Mouse (Mus musculus) forebrain, embryonic 15.5 days (tissue): ENCODE results near the gene Phf24. TPM values are rescaled to one million over a fixed set of nuclear protein-coding genes. Genes with fewer than 3 reads are reported as not detected.

Experiments
- ATAC-seq: fragments of 200-750 bp; cut with Nextera tagmentation; replicated peaks from 2 replicates; pipeline ENCODE4 v1.8.0; 2017; ENCODE audit warnings: mild to moderate bottlenecking, moderate TSS enrichment, moderate library complexity
- H3K27ac ChIP-seq: fragments of 300-500 bp; sonication (generic); replicated peaks from 2 replicates; pipeline ENCODE4 v1.5.1; 2015; ENCODE audit warnings: mild to moderate bottlenecking, inconsistent platforms
- H3K27me3 ChIP-seq: fragments of 300-500 bp; sonication (generic); 2 replicates; pipeline ENCODE4 v1.6.1; 2015; ENCODE audit warnings: inconsistent platforms
- H3K36me3 ChIP-seq: fragments of 300-500 bp; sonication (generic); 2 replicates; pipeline ENCODE4 v1.6.1; 2015; ENCODE audit warnings: mild to moderate bottlenecking, inconsistent platforms
- H3K4me1 ChIP-seq: fragments of 300-500 bp; sonication (generic); 2 replicates; pipeline ENCODE4 v1.6.1; 2015; ENCODE audit warnings: inconsistent platforms
- H3K4me2 ChIP-seq: fragments of 300-500 bp; sonication (generic); replicated peaks from 2 replicates; pipeline ENCODE4 v1.6.1; 2015; ENCODE audit warnings: mild to moderate bottlenecking, inconsistent platforms
- H3K4me3 ChIP-seq: fragments of 300-500 bp; sonication (generic); 2 replicates; pipeline ENCODE4 v1.5.1; 2015; ENCODE audit warnings: mild to moderate bottlenecking, inconsistent platforms
- H3K9ac ChIP-seq: fragments of 300-500 bp; sonication (generic); replicated peaks from 2 replicates; pipeline ENCODE4 v1.6.1; 2015; ENCODE audit warnings: mild to moderate bottlenecking, inconsistent platforms
- H3K9me3 ChIP-seq: fragments of 300-500 bp; sonication (generic); 2 replicates; pipeline ENCODE4 v1.6.1; 2016; ENCODE audit warnings: inconsistent platforms
- WGBS: fragments of 180-500 bp; shearing (Covaris S2); methylation state at CpG from one replicate; pipeline ENCODE4 v1.1.7; 2015; ENCODE audit warnings: mixed read lengths; 5-methylcytosine and 5-hydroxymethylcytosine counted together
- polyA plus RNA-seq: library from polyadenylated mRNA; unstranded; fragments of >200 nt; fragmentation: Nextera tagmentation; extraction: Ambion mirVana; gene quantifications from 2 replicates; pipeline ENCODE4 v1.2.1, GENCODE M21; 2015

The Phf24 gene
- polyA plus RNA-seq, 1 experiment from 2014 or later: 22.2 TPM

GRCm38 (mm10) chr4:42943341-42943740, 26.9 kb downstream of the Phf24 start:
- peak overlapping the region; percentile 54 for H3K27ac ChIP-seq
- no peaks in the 10 kb centered on the region for H3K9me3 ChIP-seq
- 22% methylated on average over 5 of the region's 5 CpGs for WGBS
- H3K27me3 ChIP-seq: no peaks in the 10 kb centered on the region
- H3K4me3 ChIP-seq: no peak overlapping the region
- peak; percentile 65 for ATAC-seq
- H3K4me2 ChIP-seq: no peak overlapping the region
- H3K36me3 ChIP-seq: no peaks in the 10 kb centered on the region
- peaks cover 51% of the 10 kb centered on the region for H3K4me1 ChIP-seq
- H3K9ac ChIP-seq: no peak overlapping the region

GRCm38 (mm10) chr4:42944185-42944584, 27.7 kb downstream of the Phf24 start:
- no peak overlapping the region for H3K27ac ChIP-seq
- H3K27me3 ChIP-seq: no peaks in the 10 kb centered on the region
- H3K36me3 ChIP-seq: no peaks in the 10 kb centered on the region
- 76% methylated on average over 9 of the region's 9 CpGs for WGBS
- no peak for ATAC-seq
- H3K4me1 ChIP-seq: peaks cover 59% of the 10 kb centered on the region
- no peaks in the 10 kb centered on the region for H3K9me3 ChIP-seq
- no peak overlapping the region for H3K9ac ChIP-seq
- H3K4me3 ChIP-seq: no peak overlapping the region
- no peak overlapping the region for H3K4me2 ChIP-seq

DNA sequence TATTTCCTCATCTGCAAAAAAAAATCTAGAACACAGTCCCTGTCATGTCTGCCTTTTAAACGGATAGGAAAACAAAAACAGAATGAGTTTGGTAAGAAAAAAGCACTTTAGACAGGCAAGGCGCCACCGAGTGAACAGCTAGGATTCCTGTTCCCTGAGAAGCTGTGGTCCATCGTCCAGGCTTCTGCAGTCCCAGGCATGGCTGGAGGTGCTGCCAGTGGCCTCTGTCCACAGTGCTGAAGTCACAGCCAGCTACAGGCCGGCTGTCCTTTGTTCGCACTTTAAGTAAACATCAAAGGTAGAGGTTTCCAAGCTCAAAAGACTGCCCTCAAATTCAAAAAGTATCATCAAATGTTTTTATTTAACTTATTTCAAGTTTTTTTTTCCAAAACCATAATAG, 28.6 kb downstream of the Phf24 start:
- Histone ChIP-seq H3K27me3 (no peaks in the 10 kb centered on the region), H3K4me3 (no peak overlapping the region), H3K9ac (no peak overlapping the region), H3K36me3 (no peaks in the 10 kb centered on the region), H3K9me3 (no peaks in the 10 kb centered on the region), H3K4me2 (no peak overlapping the region), H3K4me1 (peaks cover 61% of the 10 kb centered on the region), H3K27ac (no peak overlapping the region)
- 18% methylated on average over 6 of the region's 6 CpGs for whole genome bisulfite sequencing
- ATAC-seq: no peak

DNA sequence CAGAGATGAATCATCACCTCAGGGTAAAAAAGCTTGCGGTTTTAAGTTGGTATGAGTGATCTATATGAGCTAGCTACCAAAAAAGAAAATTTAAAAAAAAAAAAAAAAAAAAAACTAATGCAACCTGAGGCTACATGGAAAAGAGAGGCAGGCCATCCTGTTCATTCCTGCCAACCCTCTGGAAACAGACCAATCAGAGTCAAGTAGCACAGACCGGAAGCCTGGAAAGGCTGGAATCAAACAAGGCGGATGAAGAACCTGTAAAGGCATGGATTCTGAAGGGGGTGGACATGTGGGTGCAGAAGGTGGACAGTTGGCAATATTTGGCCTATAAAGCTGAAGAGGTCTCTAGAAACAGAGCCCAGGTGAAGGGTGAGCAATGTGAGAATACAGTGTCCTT, 29.0 kb downstream of the Phf24 start:
- 85% methylated on average over 3 of the region's 3 CpGs for WGBS
- Histone ChIP-seq H3K27me3 (no peaks in the 10 kb centered on the region), H3K27ac (no peak overlapping the region), H3K9ac (no peak overlapping the region), H3K4me2 (no peak overlapping the region), H3K4me3 (no peak overlapping the region), H3K36me3 (no peaks in the 10 kb centered on the region), H3K9me3 (no peaks in the 10 kb centered on the region), H3K4me1 (peaks cover 64% of the 10 kb centered on the region)
- no peak for ATAC-seq

DNA sequence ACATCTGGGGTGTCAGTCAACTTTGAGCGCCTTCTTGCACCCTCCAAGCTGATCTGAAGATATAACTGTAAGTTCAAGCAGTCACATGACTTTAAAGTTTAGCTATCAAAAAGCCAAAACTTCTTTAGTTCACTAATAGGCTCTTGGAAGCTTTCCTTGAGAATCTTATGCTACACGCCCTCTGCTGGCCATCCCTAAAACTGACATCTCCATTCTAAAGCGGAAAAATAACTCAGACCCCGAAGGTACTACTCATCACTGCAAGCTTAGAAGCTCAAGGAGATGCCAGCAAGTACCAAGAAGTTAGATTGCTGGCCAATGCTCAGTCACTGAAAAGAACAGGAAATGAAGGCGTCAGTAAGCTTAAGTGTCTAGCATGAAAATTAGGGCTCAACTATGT, 29.5 kb downstream of the Phf24 start:
- no peaks in the 10 kb centered on the region for H3K36me3 ChIP-seq
- no peak for ATAC-seq
- 10% methylated on average over 5 of the region's 5 CpGs for WGBS
- peaks cover 69% of the 10 kb centered on the region for H3K4me1 ChIP-seq
- H3K27me3 ChIP-seq: no peaks in the 10 kb centered on the region
- peak overlapping the region; percentile 98 for H3K27ac ChIP-seq
- H3K4me2 ChIP-seq: peak overlapping the region; percentile 34; the same call in 1 of the 2 replicates
- H3K9me3 ChIP-seq: no peaks in the 10 kb centered on the region
- no peak overlapping the region for H3K9ac ChIP-seq
- no peak overlapping the region for H3K4me3 ChIP-seq

GRCm38 (mm10) chr4:42946733-42947290, 30.4 kb downstream of the Phf24 start:
- Histone ChIP-seq H3K27me3 (no peaks in the 10 kb centered on the region), H3K4me2 (peak overlapping the region; percentile 34), H3K9me3 (no peaks in the 10 kb centered on the region), H3K9ac (no peak overlapping the region; the same call in 1 of the 2 replicates), H3K4me1 (peaks cover 78% of the 10 kb centered on the region), H3K27ac (peak overlapping the region; percentile 98), H3K36me3 (no peaks in the 10 kb centered on the region), H3K4me3 (0 out of 2 replicates have a peak overlapping the region, but pooled peaks have one; percentile 4)
- peak; percentile 49 for ATAC-seq
- WGBS: 22% methylated on average over 10 of the region's 10 CpGs

- Histone ChIP-seq H3K36me3 (no peaks in the 10 kb centered on the region), H3K9me3 (no peaks in the 10 kb centered on the region), H3K4me1 (peaks cover 82% of the 10 kb centered on the region), H3K4me2 (peak overlapping the region; percentile 96; the same call in 1 of the 2 replicates), H3K9ac (no peak overlapping the region), H3K27ac (peak overlapping the region; percentile 98), H3K27me3 (no peaks in the 10 kb centered on the region), H3K4me3 (no peak overlapping the region)
- WGBS: 44% methylated on average over 13 of the region's 13 CpGs
- ATAC-seq: no peak
These were observed 32.1 kb downstream of the Phf24 start for GRCm38 (mm10) chr4:42948527-42948926.

DNA sequence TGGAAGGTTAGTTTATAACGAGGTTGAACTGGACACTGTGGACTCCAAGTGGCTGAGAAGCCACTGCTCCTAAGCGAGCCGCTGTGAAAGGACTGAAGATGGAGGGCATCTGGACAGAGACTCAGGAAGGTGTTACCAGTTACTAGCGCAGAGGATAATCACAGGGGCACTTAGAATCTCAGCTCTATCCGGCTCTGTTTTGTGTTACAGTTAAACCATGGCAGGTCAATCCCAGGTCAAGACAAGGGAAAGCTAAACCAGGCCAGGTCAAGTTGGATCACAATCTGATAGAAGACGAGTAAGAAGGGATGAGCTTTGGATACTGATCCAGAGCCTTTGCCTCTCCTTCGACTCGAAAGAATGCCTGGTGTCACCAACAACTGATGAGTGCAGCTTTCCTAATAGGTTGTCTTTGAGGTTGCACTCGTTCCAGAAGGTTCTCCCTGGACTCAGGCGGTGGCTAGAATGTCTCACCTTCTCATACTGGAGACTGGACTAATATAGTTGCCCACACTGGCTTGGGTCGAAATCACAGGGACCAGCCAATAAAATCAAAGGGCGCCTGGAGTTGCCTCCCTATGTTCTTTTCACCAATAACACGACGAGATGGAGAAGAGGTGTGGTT, 32.7 kb downstream of the Phf24 start:
- Histone ChIP-seq H3K4me1 (peaks cover 82% of the 10 kb centered on the region), H3K9ac (peak overlapping the region; percentile 99; the same call in 1 of the 2 replicates), H3K9me3 (no peaks in the 10 kb centered on the region), H3K27ac (peak overlapping the region; percentile 98), H3K4me2 (peak overlapping the region; percentile 96), H3K4me3 (peak overlapping the region; percentile 92), H3K27me3 (no peaks in the 10 kb centered on the region), H3K36me3 (no peaks in the 10 kb centered on the region)
- no peak for ATAC-seq
- WGBS: 16% methylated on average over 14 of the region's 14 CpGs

- under 1% methylated on average over 38 of the region's 39 CpGs for WGBS
- Histone ChIP-seq H3K9ac (peak within 1 kb of the TSS; percentile 99), H3K4me3 (peak within 1 kb of the TSS; percentile 92), H3K27ac (peak within 1 kb of the TSS; percentile 98), H3K36me3 (no peaks in the 10 kb centered on the region), H3K4me2 (peak within 1 kb of the TSS; percentile 96), H3K4me1 (peaks cover 83% of the 10 kb centered on the region), H3K27me3 (no peaks in the 10 kb centered on the region), H3K9me3 (no peaks in the 10 kb centered on the region)
- ATAC-seq: peak; percentile 94
These were observed 33.2 kb downstream of the Phf24 start, which contains the start of gene Dnajb5 for GRCm38 (mm10) chr4:42949676-42950051. Dnajb5 (plus strand) TSS chr4:42949814.

GRCm38 (mm10) chr4:42950065-42950558, 33.7 kb downstream of the Phf24 start:
- WGBS: under 1% methylated on average over 22 of the region's 27 CpGs
- H3K27me3 ChIP-seq: no peaks in the 10 kb centered on the region
- H3K36me3 ChIP-seq: no peaks in the 10 kb centered on the region; the same call in 1 of the 2 replicates
- peak overlapping the region; percentile 96 for H3K4me2 ChIP-seq
- H3K4me3 ChIP-seq: peak overlapping the region; percentile 92
- H3K4me1 ChIP-seq: peaks cover 87% of the 10 kb centered on the region
- peak overlapping the region; percentile 98 for H3K27ac ChIP-seq
- ATAC-seq: peak; percentile 53
- no peaks in the 10 kb centered on the region for H3K9me3 ChIP-seq
- H3K9ac ChIP-seq: peak overlapping the region; percentile 99

- Histone ChIP-seq H3K4me1 (peaks cover 80% of the 10 kb centered on the region), H3K27me3 (no peaks in the 10 kb centered on the region), H3K27ac (peak overlapping the region; percentile 98), H3K9ac (peak overlapping the region; percentile 99), H3K4me3 (peak overlapping the region; percentile 92), H3K4me2 (peak overlapping the region; percentile 96), H3K9me3 (no peaks in the 10 kb centered on the region), H3K36me3 (peaks cover 6% of the 10 kb centered on the region)
- ATAC-seq: no peak
- WGBS: 47% methylated on average over 11 of the region's 11 CpGs
These were observed 35.0 kb downstream of the Phf24 start for GRCm38 (mm10) chr4:42951206-42952195.
